Mouse (Mus musculus): ENCODE results near the gene Camta2. TPM values are rescaled to one million over a fixed set of nuclear protein-coding genes. Genes with fewer than 3 reads are reported as not detected.

The Camta2 gene
- polyA plus RNA-seq (2015; fragmentation: Nextera tagmentation; extraction: Ambion mirVana), result 26.3 and 31.5 TPM in 2 replicates

DNA sequence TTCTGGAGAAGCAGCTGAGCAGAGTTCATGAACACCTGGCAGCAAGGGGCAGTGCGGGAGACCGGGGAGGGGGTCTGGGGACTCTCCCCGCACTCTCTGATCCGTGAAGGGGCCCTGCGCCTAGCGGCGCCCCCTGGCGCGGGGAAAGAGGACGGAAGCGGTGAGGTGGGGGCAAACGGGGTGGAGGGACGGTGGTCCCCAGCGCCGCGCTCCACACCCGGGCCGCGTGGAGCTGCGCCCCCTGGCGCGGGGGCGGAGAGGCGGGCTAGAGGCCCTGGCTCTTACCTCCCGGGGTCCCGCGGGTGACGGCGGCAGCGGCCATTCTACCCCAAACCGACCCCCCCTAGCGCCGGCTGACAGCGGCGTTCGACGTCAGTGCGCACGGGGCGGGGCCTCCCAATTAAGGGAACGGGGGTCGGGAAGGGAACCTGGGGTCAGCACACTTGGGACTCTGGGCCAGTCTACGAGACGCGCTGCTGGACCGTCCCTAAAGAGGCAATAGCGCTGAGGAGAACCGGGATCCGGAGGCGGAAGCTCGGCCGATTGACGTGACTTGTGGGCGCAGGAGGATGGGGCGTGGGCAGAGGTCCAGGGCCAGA, at the start of gene Camta2:
TSS of gene Camta2 (minus strand) at position 505 of the 599 bp plus-strand sequence.
- Histone ChIP-seq H3K9ac (ENCODE audit: low read depth, low read length) (peak within 1 kb of the TSS; percentile 91), H3K4me3 (ENCODE audit: low read length) (peak within 1 kb of the TSS; percentile 83), H3K9me3 (ENCODE audit: control insufficient read depth, low read length) (no peaks in the 10 kb centered on the region), H3K4me1 (ENCODE audit: control insufficient read depth, insufficient read depth, low read depth, low read length) (peaks cover 19% of the 10 kb centered on the region), H3K36me3 (ENCODE audit: control insufficient read depth, insufficient read depth, low read length) (peaks cover 16% of the 10 kb centered on the region), H3K27me3 (replicated peaks; ENCODE audit: control insufficient read depth, insufficient read depth, low read length) (no peaks in the 10 kb centered on the region), H3K4me2 (ENCODE audit: low read length) (peak within 1 kb of the TSS; percentile 81), H3K27ac (ENCODE audit: low read depth, low read length) (peak within 1 kb of the TSS; percentile 87)
- 0% methylated on average over 32 of the region's 55 CpGs for WGBS
- ATAC-seq, result peak; percentile 83

DNA sequence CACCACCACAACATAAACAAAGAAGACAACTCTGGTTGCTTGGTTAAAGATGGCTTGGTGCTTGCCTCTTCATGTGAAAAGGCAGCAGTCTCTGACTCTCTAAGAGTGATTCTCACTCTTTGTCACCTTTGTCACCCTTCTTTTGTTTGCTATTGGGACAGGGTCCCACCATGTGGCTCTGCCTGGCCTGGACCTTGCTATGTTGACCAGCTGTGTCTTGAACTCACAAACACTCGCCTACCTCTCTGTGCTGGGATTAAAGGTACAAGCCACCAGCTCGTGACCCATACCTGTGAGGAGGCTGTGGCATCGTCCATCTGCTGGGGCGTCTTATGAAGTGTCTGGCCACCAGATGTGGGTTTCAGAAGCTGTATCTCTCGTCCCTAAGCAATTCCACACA, 45.4 kb upstream of the Camta2 start:
- no peak overlapping the region for H3K4me2 ChIP-seq (ENCODE audit: low read length)
- H3K4me3 ChIP-seq (ENCODE audit: low read length), result no peak overlapping the region
- H3K9me3 ChIP-seq (ENCODE audit: control insufficient read depth, low read length), result no peaks in the 10 kb centered on the region
- no peaks in the 10 kb centered on the region for H3K27me3 ChIP-seq (replicated peaks; ENCODE audit: control insufficient read depth, insufficient read depth, low read length)
- H3K36me3 ChIP-seq (ENCODE audit: control insufficient read depth, insufficient read depth, low read length), result peaks cover 5% of the 10 kb centered on the region
- 79% methylated on average over 5 of the region's 5 CpGs for WGBS
- no peaks in the 10 kb centered on the region for H3K4me1 ChIP-seq (ENCODE audit: control insufficient read depth, insufficient read depth, low read depth, low read length)
- H3K27ac ChIP-seq (ENCODE audit: low read depth, low read length), result no peak overlapping the region
- ATAC-seq, result no peak
- no peak overlapping the region for H3K9ac ChIP-seq (ENCODE audit: low read depth, low read length)

DNA sequence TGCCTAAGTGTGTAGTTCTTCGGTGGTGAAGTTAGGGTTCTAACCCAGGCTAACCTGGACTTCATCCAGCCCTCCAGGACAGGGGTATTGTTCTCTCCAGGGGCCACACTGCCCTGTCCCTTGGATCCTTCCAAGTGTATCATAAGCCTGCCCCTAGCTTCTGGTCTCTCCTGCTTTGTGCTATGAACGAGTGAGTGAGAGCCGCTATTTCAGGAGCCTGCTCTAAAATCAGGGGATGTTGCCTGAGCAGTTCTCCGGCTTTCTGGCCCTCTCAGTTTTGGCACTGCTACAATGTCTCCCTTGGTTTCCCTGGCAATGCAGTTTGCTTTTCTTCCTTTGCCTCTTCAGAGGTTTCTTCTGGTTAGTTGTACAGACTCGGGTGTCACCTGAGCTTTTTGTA, 43.3 kb upstream of the Camta2 start:
- peak; percentile 86 for ATAC-seq
- Histone ChIP-seq H3K4me1 (ENCODE audit: control insufficient read depth, insufficient read depth, low read depth, low read length) (no peaks in the 10 kb centered on the region), H3K27ac (ENCODE audit: low read depth, low read length) (peak overlapping the region; percentile 48), H3K27me3 (replicated peaks; ENCODE audit: control insufficient read depth, insufficient read depth, low read length) (no peaks in the 10 kb centered on the region), H3K9me3 (ENCODE audit: control insufficient read depth, low read length) (no peaks in the 10 kb centered on the region), H3K4me3 (ENCODE audit: low read length) (no peak overlapping the region), H3K36me3 (ENCODE audit: control insufficient read depth, insufficient read depth, low read length) (peaks cover 21% of the 10 kb centered on the region), H3K9ac (ENCODE audit: low read depth, low read length) (no peak overlapping the region), H3K4me2 (ENCODE audit: low read length) (no peak overlapping the region)
- WGBS, result 47% methylated on average over 5 of the region's 5 CpGs

DNA sequence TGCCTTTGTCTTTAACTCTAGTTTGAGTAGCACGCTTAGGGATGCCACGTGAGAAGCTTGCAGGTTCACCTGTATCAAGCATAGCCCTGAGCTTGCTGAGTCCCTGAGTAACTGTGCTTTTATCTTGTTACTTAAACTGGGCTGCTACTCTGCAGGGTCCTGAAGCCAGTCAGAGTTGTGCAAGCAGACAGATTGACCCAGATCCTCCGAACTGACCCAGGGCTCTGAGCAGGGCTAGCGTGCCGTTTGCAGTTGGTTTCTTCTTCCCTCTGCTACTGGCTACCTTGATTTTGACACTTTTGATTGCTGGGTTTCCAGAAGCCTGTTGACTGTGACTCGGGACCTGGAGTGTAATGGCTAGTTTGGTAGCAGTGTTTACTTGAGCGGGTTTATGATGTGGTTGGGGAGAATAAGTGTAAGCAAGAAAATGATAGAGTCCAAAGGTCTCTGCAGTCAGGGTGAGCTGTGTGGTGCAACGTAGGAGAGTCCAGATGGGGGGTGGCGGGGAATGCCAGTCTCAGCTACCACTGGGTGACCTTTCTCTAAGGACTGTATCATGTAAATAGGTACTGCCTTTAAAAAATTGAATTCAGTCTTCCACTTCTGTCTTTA, 42.6 kb upstream of the Camta2 start:
- ATAC-seq, result no peak
- H3K27me3 ChIP-seq (replicated peaks; ENCODE audit: control insufficient read depth, insufficient read depth, low read length), result no peaks in the 10 kb centered on the region
- 83% methylated on average over 9 of the region's 9 CpGs for WGBS
- H3K4me3 ChIP-seq (ENCODE audit: low read length), result no peak overlapping the region
- H3K27ac ChIP-seq (ENCODE audit: low read depth, low read length), result peak overlapping the region; percentile 48
- no peak overlapping the region for H3K9ac ChIP-seq (ENCODE audit: low read depth, low read length)
- no peaks in the 10 kb centered on the region for H3K4me1 ChIP-seq (ENCODE audit: control insufficient read depth, insufficient read depth, low read depth, low read length)
- H3K4me2 ChIP-seq (ENCODE audit: low read length), result no peak overlapping the region
- H3K36me3 ChIP-seq (ENCODE audit: control insufficient read depth, insufficient read depth, low read length), result peaks cover 28% of the 10 kb centered on the region
- no peaks in the 10 kb centered on the region for H3K9me3 ChIP-seq (ENCODE audit: control insufficient read depth, low read length)

DNA sequence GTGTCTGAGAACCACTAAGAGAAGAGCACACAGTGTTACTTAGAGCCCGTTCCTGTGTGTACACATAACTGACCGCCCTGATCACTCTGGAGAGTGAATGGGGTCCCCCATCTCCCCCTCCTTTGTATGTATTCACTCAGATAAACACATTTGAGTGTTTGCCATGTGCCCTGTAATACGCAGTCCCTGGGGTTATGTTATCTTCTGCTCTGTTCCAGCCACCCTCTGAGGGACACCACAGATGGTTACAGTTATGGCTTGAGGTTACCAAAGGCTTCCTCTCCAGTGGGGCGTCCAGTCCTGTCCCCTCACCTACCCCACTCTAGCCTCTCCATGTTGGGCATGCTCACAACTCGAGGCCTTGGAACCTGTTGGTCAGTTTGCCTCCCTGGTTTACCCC, 39.5 kb upstream of the Camta2 start:
- Histone ChIP-seq H3K4me2 (ENCODE audit: low read length) (no peak overlapping the region), H3K4me3 (ENCODE audit: low read length) (no peak overlapping the region), H3K27ac (ENCODE audit: low read depth, low read length) (no peak overlapping the region), H3K9me3 (ENCODE audit: control insufficient read depth, low read length) (no peaks in the 10 kb centered on the region), H3K4me1 (ENCODE audit: control insufficient read depth, insufficient read depth, low read depth, low read length) (no peaks in the 10 kb centered on the region), H3K27me3 (replicated peaks; ENCODE audit: control insufficient read depth, insufficient read depth, low read length) (no peaks in the 10 kb centered on the region), H3K9ac (ENCODE audit: low read depth, low read length) (no peak overlapping the region), H3K36me3 (ENCODE audit: control insufficient read depth, insufficient read depth, low read length) (peaks cover 45% of the 10 kb centered on the region)
- 87% methylated on average over 5 of the region's 5 CpGs for WGBS
- no peak for ATAC-seq

DNA sequence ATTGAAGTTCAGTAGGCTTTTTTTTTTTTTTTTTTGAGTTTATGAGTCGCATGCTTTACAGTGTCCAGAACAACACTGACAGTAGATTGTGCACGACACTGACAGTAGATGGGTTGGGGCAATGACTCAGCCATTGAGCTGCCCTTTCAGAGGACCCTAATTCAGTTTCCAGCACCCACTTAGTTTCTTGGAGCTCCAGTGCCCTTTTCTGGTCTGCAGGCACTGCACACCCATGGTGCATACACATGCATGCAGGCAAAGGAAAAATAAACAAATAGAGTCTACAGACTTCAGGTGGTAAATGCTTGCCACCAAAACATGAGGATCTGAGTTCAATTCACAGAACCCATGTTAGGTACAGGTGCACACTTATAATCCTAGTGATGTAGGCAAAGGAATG, 38.7 kb upstream of the Camta2 start:
- Histone ChIP-seq H3K27me3 (replicated peaks; ENCODE audit: control insufficient read depth, insufficient read depth, low read length) (no peaks in the 10 kb centered on the region), H3K4me2 (ENCODE audit: low read length) (no peak overlapping the region), H3K9me3 (ENCODE audit: control insufficient read depth, low read length) (no peaks in the 10 kb centered on the region), H3K36me3 (ENCODE audit: control insufficient read depth, insufficient read depth, low read length) (peaks cover 45% of the 10 kb centered on the region), H3K9ac (ENCODE audit: low read depth, low read length) (no peak overlapping the region), H3K4me3 (ENCODE audit: low read length) (no peak overlapping the region), H3K4me1 (ENCODE audit: control insufficient read depth, insufficient read depth, low read depth, low read length) (no peaks in the 10 kb centered on the region), H3K27ac (ENCODE audit: low read depth, low read length) (no peak overlapping the region)
- 91% methylated on average over 2 of the region's 2 CpGs for WGBS
- no peak for ATAC-seq

DNA sequence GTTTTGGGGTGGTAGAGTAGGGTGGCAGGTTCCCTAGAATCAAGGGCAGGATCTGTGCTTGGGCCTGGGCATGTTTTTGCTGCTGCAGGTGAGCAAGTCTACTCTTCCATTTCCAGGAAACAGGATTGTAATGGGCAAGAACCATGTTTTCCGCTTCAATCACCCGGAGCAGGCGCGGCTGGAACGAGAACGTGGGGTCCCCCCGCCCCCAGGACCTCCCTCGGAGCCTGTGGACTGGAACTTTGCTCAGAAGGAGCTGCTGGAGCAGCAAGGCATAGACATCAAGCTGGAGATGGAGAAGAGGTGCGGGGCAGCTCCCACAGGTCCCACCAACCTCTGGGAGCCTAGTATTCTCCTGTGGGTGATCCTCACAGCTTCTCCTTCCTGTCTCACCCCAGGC, 36.8 kb upstream of the Camta2 start:
- ATAC-seq, result no peak
- no peak overlapping the region for H3K4me3 ChIP-seq (ENCODE audit: low read length)
- no peak overlapping the region for H3K4me2 ChIP-seq (ENCODE audit: low read length)
- H3K9ac ChIP-seq (ENCODE audit: low read depth, low read length), result no peak overlapping the region
- H3K4me1 ChIP-seq (ENCODE audit: control insufficient read depth, insufficient read depth, low read depth, low read length), result no peaks in the 10 kb centered on the region
- no peaks in the 10 kb centered on the region for H3K27me3 ChIP-seq (replicated peaks; ENCODE audit: control insufficient read depth, insufficient read depth, low read length)
- H3K27ac ChIP-seq (ENCODE audit: low read depth, low read length), result no peak overlapping the region
- H3K36me3 ChIP-seq (ENCODE audit: control insufficient read depth, insufficient read depth, low read length), result peaks cover 56% of the 10 kb centered on the region
- 92% methylated on average over 9 of the region's 9 CpGs for WGBS
- H3K9me3 ChIP-seq (ENCODE audit: control insufficient read depth, low read length), result no peaks in the 10 kb centered on the region

DNA sequence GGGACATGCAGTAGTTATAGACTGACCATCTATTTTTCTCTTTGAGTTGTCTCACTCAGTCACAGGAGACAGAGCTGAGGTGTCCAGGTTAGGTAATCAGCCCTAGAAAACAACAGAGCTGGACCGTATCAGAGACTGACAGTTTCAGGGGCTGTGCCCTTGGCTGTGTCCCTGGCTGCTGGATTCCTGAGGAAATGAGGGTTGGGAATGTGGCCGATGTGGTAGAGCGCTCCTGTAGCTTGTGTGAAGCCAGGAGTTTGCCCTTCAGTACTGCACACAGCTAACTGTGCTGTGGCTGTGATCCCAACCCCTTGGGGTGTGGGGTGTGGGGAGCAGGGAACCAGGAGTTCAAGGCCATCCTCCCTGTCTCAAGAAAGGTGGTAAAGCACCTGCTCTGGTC, 33.2 kb upstream of the Camta2 start:
- Histone ChIP-seq H3K27ac (ENCODE audit: low read depth, low read length) (no peak overlapping the region), H3K36me3 (ENCODE audit: control insufficient read depth, insufficient read depth, low read length) (peaks cover 52% of the 10 kb centered on the region), H3K4me1 (ENCODE audit: control insufficient read depth, insufficient read depth, low read depth, low read length) (no peaks in the 10 kb centered on the region), H3K27me3 (replicated peaks; ENCODE audit: control insufficient read depth, insufficient read depth, low read length) (no peaks in the 10 kb centered on the region), H3K4me2 (ENCODE audit: low read length) (no peak overlapping the region), H3K9ac (ENCODE audit: low read depth, low read length) (no peak overlapping the region), H3K9me3 (ENCODE audit: control insufficient read depth, low read length) (no peaks in the 10 kb centered on the region), H3K4me3 (ENCODE audit: low read length) (no peak overlapping the region)
- 95% methylated on average over 3 of the region's 3 CpGs for WGBS
- ATAC-seq, result no peak

DNA sequence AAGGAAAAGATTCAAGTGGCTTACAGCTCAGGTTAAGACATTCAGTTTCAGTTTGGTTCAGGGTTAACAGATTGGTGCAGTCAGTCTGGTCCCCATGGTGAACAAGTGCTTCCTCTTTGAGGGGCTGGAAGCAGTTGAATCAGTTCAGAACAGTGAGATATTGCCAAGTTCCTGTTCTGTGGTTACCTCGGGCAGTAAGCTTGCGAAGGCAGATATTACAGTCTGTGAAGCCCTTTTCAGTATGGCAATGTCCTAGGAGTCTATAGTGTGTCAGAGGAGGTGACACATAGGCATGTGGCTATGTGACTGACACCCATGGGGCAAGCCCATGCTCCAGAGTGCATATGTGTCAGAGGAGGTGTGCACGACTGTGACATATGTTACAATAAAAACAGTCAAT, 32.7 kb upstream of the Camta2 start:
- no peak overlapping the region for H3K9ac ChIP-seq (ENCODE audit: low read depth, low read length)
- H3K4me2 ChIP-seq (ENCODE audit: low read length), result no peak overlapping the region
- no peaks in the 10 kb centered on the region for H3K27me3 ChIP-seq (replicated peaks; ENCODE audit: control insufficient read depth, insufficient read depth, low read length)
- no peak overlapping the region for H3K27ac ChIP-seq (ENCODE audit: low read depth, low read length)
- no peak for ATAC-seq
- WGBS, result 95% methylated on average over 3 of the region's 3 CpGs
- peaks cover 50% of the 10 kb centered on the region for H3K36me3 ChIP-seq (ENCODE audit: control insufficient read depth, insufficient read depth, low read length)
- no peaks in the 10 kb centered on the region for H3K4me1 ChIP-seq (ENCODE audit: control insufficient read depth, insufficient read depth, low read depth, low read length)
- no peaks in the 10 kb centered on the region for H3K9me3 ChIP-seq (ENCODE audit: control insufficient read depth, low read length)
- no peak overlapping the region for H3K4me3 ChIP-seq (ENCODE audit: low read length)

Measured in hindbrain, embryonic 16.5 days (tissue).